Mouse (Mus musculus) right cerebral cortex, adult 2 months (tissue): Measurements from ENCODE around the gene Ptger4.

ENCODE experiments used
- DNase-seq, 2 experiments: peaks; one replicate each; pipeline ENCODE4 v3.0.0; 2021 to 2022; ENCODE audit warnings: low spot score in 2 of 2

The Ptger4 gene

DNA sequence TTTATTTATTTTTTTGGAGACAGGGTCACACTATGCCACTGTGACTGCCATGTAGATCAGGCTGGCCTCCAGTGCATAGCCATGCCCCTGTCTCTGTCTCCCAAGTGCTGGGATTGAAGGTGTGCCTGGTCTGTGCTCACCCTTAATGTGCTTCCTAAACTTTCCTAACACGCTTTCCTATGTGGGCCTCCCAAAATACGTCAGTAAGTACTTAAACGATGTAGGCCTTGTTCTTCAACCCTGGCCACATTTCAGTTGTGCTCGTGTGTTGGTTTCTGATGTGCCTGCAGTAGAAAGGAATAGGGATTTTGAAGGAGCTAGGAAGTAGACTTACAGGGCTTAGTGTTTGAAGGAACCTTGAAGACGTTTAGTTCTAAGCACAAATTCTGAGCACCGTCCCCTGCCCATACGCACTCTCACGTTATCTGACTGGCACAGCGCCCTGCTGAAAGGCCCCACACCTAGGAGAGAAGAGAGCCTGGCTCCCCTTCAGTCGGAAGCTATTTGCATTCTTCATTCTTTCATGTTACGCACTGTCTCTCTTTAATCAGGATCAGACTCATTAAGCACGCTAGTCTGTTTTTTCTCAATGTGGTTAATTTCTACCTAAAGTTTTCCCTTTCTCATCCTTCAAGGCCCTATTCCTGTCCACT is 78.7 kb downstream of the Ptger4 start:
- DNase-seq, result no peak

DNA sequence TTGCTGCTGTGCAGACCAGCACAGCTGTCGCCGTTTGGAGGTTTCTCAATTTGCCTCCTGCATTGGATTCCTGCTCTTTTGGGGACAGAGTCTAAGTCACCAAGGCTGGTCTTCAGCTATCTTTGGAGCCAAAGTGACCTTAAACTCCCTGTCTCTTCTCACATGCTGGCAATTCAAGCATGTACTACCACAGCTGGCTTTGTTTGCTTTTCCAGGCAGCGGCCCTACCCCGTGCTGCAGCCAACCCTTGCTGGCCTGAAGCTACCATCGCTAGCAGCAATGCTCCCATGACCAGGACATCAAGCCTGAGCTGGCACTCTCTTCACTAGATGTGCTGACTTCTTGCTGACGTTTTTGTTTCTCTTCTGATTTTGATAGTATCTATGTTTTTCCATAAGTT is 85.2 kb downstream of the Ptger4 start:
- DNase-seq, result no peak

DNA sequence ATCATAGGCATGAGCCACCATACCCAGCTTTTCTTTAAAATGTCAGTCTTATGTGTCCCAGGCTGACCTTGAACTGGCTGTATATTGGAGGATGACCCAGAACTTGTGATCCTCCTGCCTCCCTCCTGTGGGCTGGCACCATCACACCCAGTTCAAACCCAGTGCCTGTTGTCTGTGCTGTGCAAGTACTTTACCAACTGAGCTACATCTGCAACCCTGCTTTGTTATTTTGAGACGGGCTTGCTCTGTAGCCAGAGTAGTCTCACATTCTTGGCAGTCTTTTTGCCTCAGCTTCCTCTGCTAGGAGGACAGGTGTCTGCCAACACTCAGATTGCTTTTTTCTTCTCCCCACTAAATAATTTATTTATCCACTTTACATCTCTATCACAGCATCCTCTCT is 86.6 kb downstream of the Ptger4 start:
- no peak for DNase-seq
